ENCODE assay signal across 8 mouse cellular contexts in genomic region chr12:103425729-103426470, GRCm38 (mm10). TPM values are rescaled to one million over a fixed set of nuclear protein-coding genes. Genes with fewer than 3 reads are reported as not detected.
DNase-seq lines count a peak whose midpoint lies in the region; ATAC-seq and TF ChIP-seq lines count a peak whose summit lies in the region.

Gene Ddx24, minus strand, starts transcription at chr12:103425830.

- peak within 1 kb of the TSS; percentile 93 for H3K9ac ChIP-seq in heart, embryonic 15.5 days
- peak within 1 kb of the TSS; percentile 64 for H3K9ac ChIP-seq in liver, embryonic 14.5 days (replicated peaks)
- H3K9ac ChIP-seq in neural tube, embryonic 11.5 days (ENCODE audit: low read length) = peak within 1 kb of the TSS; percentile 76
- peak within 1 kb of the TSS; percentile 92 for H3K9ac ChIP-seq in stomach, postnatal 0 days (ENCODE audit: low read length)

- peak within 1 kb of the TSS; percentile 89 for H3K27ac ChIP-seq in forebrain, embryonic 10.5 days
- H3K27ac ChIP-seq in heart, embryonic 15.5 days = peak within 1 kb of the TSS; percentile 64; the same call in 1 of the 2 replicates
- H3K27ac ChIP-seq in liver, embryonic 14.5 days = peak within 1 kb of the TSS; percentile 68
- 0 out of 2 replicates have a peak within 1 kb of the TSS, but pooled peaks have one; percentile 27 for H3K27ac ChIP-seq in neural tube, embryonic 11.5 days (ENCODE audit: low read depth, low read length)
- H3K27ac ChIP-seq in stomach, postnatal 0 days (replicated peaks) = peak within 1 kb of the TSS; percentile 70

- TF ChIP-seq EP300 in liver, embryonic 14.5 days (IDR thresholded peaks at IDR 0.05; ENCODE audit: low read depth) = no peak
- no peak for TF ChIP-seq EP300 in stomach, postnatal 0 days (optimal IDR thresholded peaks at IDR 0.05)

- peak; percentile 93 for TF ChIP-seq CTCF in liver, embryonic 14.5 days (IDR thresholded peaks at IDR 0.05; ENCODE audit: low read depth)
- TF ChIP-seq CTCF in stomach, postnatal 0 days (IDR thresholded peaks at IDR 0.05; ENCODE audit: low read depth) = peak; percentile 95

- peak; percentile 100 for ATAC-seq in heart, embryonic 15.5 days (replicated peaks; ENCODE audit: insufficient number of reproducible peaks, insufficient read depth, low FRiP score, low read depth)
- peak; percentile 100 for ATAC-seq in liver, embryonic 14.5 days (ENCODE audit: insufficient read depth)
- ATAC-seq in neural tube, embryonic 11.5 days (ENCODE audit: insufficient read depth, low FRiP score, low TSS enrichment) = peak; percentile 100
- ATAC-seq in stomach, postnatal 0 days (ENCODE audit: low FRiP score, low TSS enrichment) = peak; percentile 100

- peak; percentile 98 to 99 for DNase-seq in CD8-positive naive resting alpha-beta T cell, adult 2 months (ENCODE audit: low read depth in 2 of 2, low spot score in 2 of 2)
- peak; percentile 93 for DNase-seq in c-Kit-positive CD71-negative TER-119-negative erythroid progenitor cells, embryonic 14.5 days (ENCODE audit: low read depth)
- peak; percentile 99 for DNase-seq in forebrain, embryonic 10.5 days (ENCODE audit: extremely low spot score, low spot score)
- DNase-seq in kidney, postnatal 25 days = peak; percentile 98 to 99
- peak; percentile 97 to 98 (median 97) for DNase-seq in liver, embryonic 14.5 days (ENCODE audit: low read depth in 3 of 3, low spot score in 3 of 3)
- DNase-seq in neural tube, embryonic 11.5 days (ENCODE audit: low spot score) = peak; percentile 98
- DNase-seq in stomach, postnatal 0 days (ENCODE audit: low spot score) = peak; percentile 99

- H3K4me3 ChIP-seq in forebrain, embryonic 10.5 days = peak within 1 kb of the TSS; percentile 98
- peak within 1 kb of the TSS; percentile 93 for H3K4me3 ChIP-seq in heart, embryonic 15.5 days
- H3K4me3 ChIP-seq in liver, embryonic 14.5 days (ENCODE audit: insufficient read depth in 1 of 2, low read depth in 2 of 2, low read length in 2 of 2) = peak within 1 kb of the TSS; percentile 65 to 81
- peak within 1 kb of the TSS; percentile 91 for H3K4me3 ChIP-seq in neural tube, embryonic 11.5 days (ENCODE audit: low read depth, low read length)
- peak within 1 kb of the TSS; percentile 89 for H3K4me3 ChIP-seq in stomach, postnatal 0 days (ENCODE audit: low read depth, low read length)

- 1% methylated on average over 33 of the region's 33 CpGs for WGBS in forebrain, embryonic 10.5 days
- under 1% methylated on average over 33 of the region's 33 CpGs for WGBS in heart, embryonic 15.5 days
- 2% methylated on average over 33 of the region's 33 CpGs for WGBS in liver, embryonic 14.5 days (ENCODE audit: insufficient replicate concordance)
- WGBS in neural tube, embryonic 11.5 days = 1% methylated on average over 33 of the region's 33 CpGs
- 1% methylated on average over 33 of the region's 33 CpGs for WGBS in stomach, postnatal 0 days

- peaks cover 30% of the 10 kb centered on the region for H3K4me1 ChIP-seq in forebrain, embryonic 10.5 days
- H3K4me1 ChIP-seq in heart, embryonic 15.5 days (replicated peaks) = peaks cover 28% of the 10 kb centered on the region
- peaks cover 2 to 18% of the 10 kb centered on the region in 2 experiments for H3K4me1 ChIP-seq in liver, embryonic 14.5 days (replicated peaks; ENCODE audit: control insufficient read depth in 2 of 2, insufficient read depth in 2 of 2, low read length in 1 of 2)
- peaks cover 10% of the 10 kb centered on the region; the same call in 1 of the 2 replicates for H3K4me1 ChIP-seq in neural tube, embryonic 11.5 days (ENCODE audit: control insufficient read depth, insufficient read depth, low read length)
- peaks cover 8% of the 10 kb centered on the region; the same call in 1 of the 2 replicates for H3K4me1 ChIP-seq in stomach, postnatal 0 days (replicated peaks; ENCODE audit: control insufficient read depth, insufficient read depth)

- peaks cover 30% of the 10 kb centered on the region for H3K36me3 ChIP-seq in forebrain, embryonic 10.5 days (replicated peaks)
- peaks cover 7% of the 10 kb centered on the region; the same call in 1 of the 2 replicates for H3K36me3 ChIP-seq in heart, embryonic 15.5 days
- H3K36me3 ChIP-seq in liver, embryonic 14.5 days (replicated peaks; ENCODE audit: control insufficient read depth, insufficient read depth, low read depth) = peaks cover 15% of the 10 kb centered on the region
- H3K36me3 ChIP-seq in neural tube, embryonic 11.5 days (ENCODE audit: control insufficient read depth, insufficient read depth, low read length) = no peaks in the 10 kb centered on the region
- H3K36me3 ChIP-seq in stomach, postnatal 0 days (ENCODE audit: control insufficient read depth, insufficient read depth, low read length) = peaks cover 4% of the 10 kb centered on the region; the same call in 1 of the 2 replicates

- no peaks in the 10 kb centered on the region for H3K27me3 ChIP-seq in forebrain, embryonic 10.5 days (ENCODE audit: poor library complexity, severe bottlenecking)
- H3K27me3 ChIP-seq in heart, embryonic 15.5 days = no peaks in the 10 kb centered on the region
- no peaks in the 10 kb centered on the region for H3K27me3 ChIP-seq in liver, embryonic 14.5 days (ENCODE audit: control insufficient read depth, insufficient read depth, low read length)
- H3K27me3 ChIP-seq in neural tube, embryonic 11.5 days (ENCODE audit: control insufficient read depth, insufficient read depth, low read length) = no peaks in the 10 kb centered on the region
- no peaks in the 10 kb centered on the region for H3K27me3 ChIP-seq in stomach, postnatal 0 days (ENCODE audit: control insufficient read depth, insufficient read depth, low read length)

- peak within 1 kb of the TSS; percentile 71 for H3K4me2 ChIP-seq in heart, embryonic 15.5 days
- peak within 1 kb of the TSS; percentile 76 for H3K4me2 ChIP-seq in liver, embryonic 14.5 days (ENCODE audit: low read depth)
- H3K4me2 ChIP-seq in neural tube, embryonic 11.5 days (ENCODE audit: low read depth) = peak within 1 kb of the TSS; percentile 88
- peak within 1 kb of the TSS; percentile 79 for H3K4me2 ChIP-seq in stomach, postnatal 0 days (replicated peaks; ENCODE audit: low read depth)

- no peaks in the 10 kb centered on the region for H3K9me3 ChIP-seq in forebrain, embryonic 10.5 days
- no peaks in the 10 kb centered on the region for H3K9me3 ChIP-seq in heart, embryonic 15.5 days (replicated peaks)
- peaks cover 3% of the 10 kb centered on the region for H3K9me3 ChIP-seq in liver, embryonic 14.5 days (ENCODE audit: control insufficient read depth, low read length)
- no peaks in the 10 kb centered on the region; the same call in 1 of the 2 replicates for H3K9me3 ChIP-seq in neural tube, embryonic 11.5 days (ENCODE audit: control insufficient read depth, low read length)
- H3K9me3 ChIP-seq in stomach, postnatal 0 days (ENCODE audit: control insufficient read depth, low read length) = no peaks in the 10 kb centered on the region

RNA-seq across cellular contexts. Expression of gene Ddx24, which starts in this region (rescaled TPM):
- 104 and 106 TPM in 2 replicates for polyA plus RNA-seq in forebrain, embryonic 10.5 days (2016; fragmentation: Nextera tagmentation; extraction: Ambion mirVana)
- 56.9 and 79.8 TPM in 2 replicates for polyA plus RNA-seq in heart, embryonic 15.5 days (2015; fragmentation: Nextera tagmentation; extraction: Ambion mirVana)
- polyA plus RNA-seq in liver, embryonic 14.5 days (2012; rRNA removed) = 17.4 and 25.0 TPM in 2 replicates
- polyA plus RNA-seq in liver, embryonic 14.5 days (2014; fragmentation: Nextera tagmentation; extraction: Ambion mirVana) = 38.3 and 44.1 TPM in 2 replicates
- polyA plus RNA-seq in neural tube, embryonic 11.5 days (2014; fragmentation: Nextera tagmentation; extraction: Ambion mirVana) = 111 and 118 TPM in 2 replicates
- polyA plus RNA-seq in stomach, postnatal 0 days (2015; fragmentation: Nextera tagmentation; extraction: Ambion mirVana) = 68.8 and 84.8 TPM in 2 replicates

Comparison
In these comparisons a context has a peak if more than half of its experiments do, and no peak if none do; other contexts are left out.
1. Peak in every context shown above with its lines: DNase-seq, ATAC-seq, H3K4me3 ChIP-seq and H3K27ac ChIP-seq.
2. H3K27ac ChIP-seq: peak in every context shown above with its lines; median percentile 89 in forebrain, embryonic 10.5 days; 70 in stomach, postnatal 0 days; 68 in liver, embryonic 14.5 days; 64 in heart, embryonic 15.5 days; 27 in neural tube, embryonic 11.5 days.